Mouse (Mus musculus) layer of hippocampus, postnatal 25 days (tissue): ENCODE data around the gene Kif14. TPM values are rescaled to one million over a fixed set of nuclear protein-coding genes. Genes with fewer than 3 reads are reported as not detected.

ENCODE experiments used
- DNase-seq, 2 experiments: peaks; one replicate each; pipeline ENCODE4 v3.0.0; 2022; ENCODE audit warnings: mixed read lengths in 2 of 2, low spot score in 1 of 2; ENCODE audit errors: extremely low spot score in 1 of 2
- total RNA-seq, 2 experiments: library from RNA; stranded (reverse); gene quantifications; 2 replicates each; pipeline ENCODE4 v1.2.3; 2021

Kif14 gene
- total RNA-seq, 2 experiments from 2014 or later = 0.26 to 0.39 TPM

DNA sequence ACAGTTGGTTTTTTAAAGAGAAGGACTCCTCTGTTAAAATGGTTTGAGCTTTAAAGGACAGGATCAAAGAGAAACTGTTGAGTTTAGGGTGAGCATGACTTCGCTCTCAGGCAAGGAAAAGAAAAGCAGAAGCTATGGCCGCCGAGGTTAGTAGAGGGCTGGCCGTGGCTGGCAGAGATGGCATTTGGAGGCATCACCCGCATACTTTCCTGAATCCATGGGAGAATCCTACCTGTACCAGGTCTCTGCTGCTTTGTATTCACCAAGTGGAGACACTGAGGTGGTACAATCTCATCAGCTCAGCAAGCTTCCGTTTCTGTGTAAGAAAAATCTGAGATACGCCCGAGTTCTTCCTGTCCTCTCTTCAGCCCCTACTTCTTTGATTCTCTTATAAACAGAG is 114.1 kb downstream of the Kif14 start:
- no peak for DNase-seq

Other genes starting within 250 kb of the Kif14 start
- 1 to 10 TPM; 4.5 to 5.8 TPM for gene Inava, start 232.1 kb upstream of the Kif14 start, total RNA-seq
- 1 to 10 TPM; 6.6 to 7.5 TPM for gene Gpr25, start 205.5 kb upstream of the Kif14 start, total RNA-seq
- 100 to 1,000 TPM; 132 to 142 TPM for gene Camsap2, start 120.2 kb upstream of the Kif14 start, total RNA-seq
- 10 to 100 TPM; 10.5 to 12.0 TPM for gene Ddx59, start 51.1 kb upstream of the Kif14 start, total RNA-seq
- 10 to 100 TPM; 34.3 to 36.5 TPM for gene Zfp281, start 158.6 kb downstream of the Kif14 start, total RNA-seq